Mouse (Mus musculus) cortical plate, adult 2 months (tissue): ENCODE measurements around the gene Rnf224.

Source experiments
- CTCF ChIP-seq: fragments of 200-500 bp; IDR thresholded peaks from 2 replicates; pipeline ENCODE4 v1.5.1; 2011; ENCODE audit warnings: mild to moderate bottlenecking, control low read depth, low read length; ENCODE audit not compliant: insufficient read depth; ENCODE audit errors: extremely low read depth
- POLR2A ChIP-seq: fragments of 200-500 bp; IDR thresholded peaks from 2 replicates; pipeline ENCODE4 v1.6.1; 2011; ENCODE audit warnings: mild to moderate bottlenecking, low read length, control low read depth; ENCODE audit not compliant: insufficient read depth; ENCODE audit errors: extremely low read depth

GRCm38 (mm10) chr2:25200631-25201030, 36.0 kb downstream of the Rnf224 start:
- TF ChIP-seq CTCF (no peak), POLR2A (no peak)
